22 mouse cellular contexts compared by ENCODE assay signal in genomic region chr10:53464581-53464980, GRCm38 (mm10).
A peak's percentile ranks its signal among the peaks of the same experiment; 100 is the strongest.
DNase-seq lines count a peak whose midpoint lies in the region; ATAC-seq and TF ChIP-seq lines count a peak whose summit lies in the region.
"Had no signal": no experiment of that assay in that cellular context is flagged by ENCODE, and none has a peak within 500 bp of the region (broad histone marks: within the 10 kb centered on the region; RNA-seq: fewer than 3 reads in every experiment).

No protein-coding gene starts in this region.

- no peak for TF ChIP-seq EP300 in heart, postnatal 0 days (IDR thresholded peaks at IDR 0.05; ENCODE audit: low read depth)

- no peaks in the 10 kb centered on the region for H3K36me3 ChIP-seq in forebrain, embryonic 14.5 days (ENCODE audit: control insufficient read depth, insufficient read depth, low read length)
- H3K36me3 ChIP-seq in forebrain, embryonic 12.5 days (replicated peaks), result no peaks in the 10 kb centered on the region
- no peaks in the 10 kb centered on the region for H3K36me3 ChIP-seq in heart, postnatal 0 days (replicated peaks; ENCODE audit: control insufficient read depth, insufficient read depth, low read length)
- no peaks in the 10 kb centered on the region for H3K36me3 ChIP-seq in lung, embryonic 14.5 days (ENCODE audit: insufficient read depth)
- H3K36me3 ChIP-seq: embryonic facial prominence, embryonic 15.5 days; hindbrain, embryonic 12.5 days; limb, embryonic 10.5 days; liver, embryonic 15.5 days had no signal

- H3K9me3 ChIP-seq in forebrain, embryonic 14.5 days (replicated peaks; ENCODE audit: control insufficient read depth, low read length), result no peaks in the 10 kb centered on the region
- no peaks in the 10 kb centered on the region for H3K9me3 ChIP-seq in forebrain, embryonic 12.5 days
- no peaks in the 10 kb centered on the region for H3K9me3 ChIP-seq in heart, postnatal 0 days (replicated peaks; ENCODE audit: control insufficient read depth, low read length)
- H3K9me3 ChIP-seq in lung, embryonic 14.5 days (ENCODE audit: low read depth, low read length), result no peaks in the 10 kb centered on the region
- H3K9me3 ChIP-seq: embryonic facial prominence, embryonic 15.5 days; hindbrain, embryonic 12.5 days; limb, embryonic 10.5 days; liver, embryonic 15.5 days had no signal

- no peaks in the 10 kb centered on the region for H3K27me3 ChIP-seq in forebrain, embryonic 14.5 days (replicated peaks; ENCODE audit: control insufficient read depth, insufficient read depth, low read length)
- no peaks in the 10 kb centered on the region for H3K27me3 ChIP-seq in forebrain, embryonic 12.5 days
- no peaks in the 10 kb centered on the region for H3K27me3 ChIP-seq in heart, postnatal 0 days (ENCODE audit: control insufficient read depth, insufficient read depth, low read length)
- no peaks in the 10 kb centered on the region for H3K27me3 ChIP-seq in lung, embryonic 14.5 days (ENCODE audit: insufficient read depth, low read length)
- H3K27me3 ChIP-seq: embryonic facial prominence, embryonic 15.5 days; hindbrain, embryonic 12.5 days; liver, embryonic 15.5 days had no signal

- no peak overlapping the region for H3K4me3 ChIP-seq in forebrain, embryonic 14.5 days (ENCODE audit: low read depth, low read length)
- H3K4me3 ChIP-seq in forebrain, embryonic 12.5 days (replicated peaks), result no peak overlapping the region
- no peak overlapping the region for H3K4me3 ChIP-seq in heart, postnatal 0 days (ENCODE audit: low read depth, low read length)
- no peak overlapping the region for H3K4me3 ChIP-seq in lung, embryonic 14.5 days (ENCODE audit: low read depth, low read length)
- H3K4me3 ChIP-seq: embryonic facial prominence, embryonic 15.5 days; hindbrain, embryonic 12.5 days; limb, embryonic 10.5 days; liver, embryonic 15.5 days had no signal

- no peak overlapping the region for H3K9ac ChIP-seq in forebrain, embryonic 14.5 days (ENCODE audit: low read length)
- H3K9ac ChIP-seq in forebrain, embryonic 12.5 days, result no peak overlapping the region
- H3K9ac ChIP-seq in heart, postnatal 0 days (replicated peaks; ENCODE audit: low read depth, low read length), result no peak overlapping the region
- no peak overlapping the region for H3K9ac ChIP-seq in lung, embryonic 14.5 days
- H3K9ac ChIP-seq: embryonic facial prominence, embryonic 15.5 days; hindbrain, embryonic 12.5 days; liver, embryonic 15.5 days had no signal

- peaks cover 14% of the 10 kb centered on the region for H3K4me1 ChIP-seq in forebrain, embryonic 14.5 days (ENCODE audit: control insufficient read depth, insufficient read depth, low read length)
- H3K4me1 ChIP-seq in forebrain, embryonic 12.5 days, result peaks cover 12% of the 10 kb centered on the region
- peaks cover 50% of the 10 kb centered on the region for H3K4me1 ChIP-seq in heart, postnatal 0 days (ENCODE audit: control insufficient read depth, insufficient read depth)
- peaks cover 15% of the 10 kb centered on the region for H3K4me1 ChIP-seq in lung, embryonic 14.5 days (ENCODE audit: insufficient read depth)

- peak; percentile 80 for DNase-seq in forebrain, embryonic 14.5 days (ENCODE audit: low spot score)
- no peak for DNase-seq in heart, postnatal 0 days (ENCODE audit: low spot score)
- DNase-seq in heart, postnatal 36 days, result no peak
- peak; percentile 9 for DNase-seq in lung, embryonic 14.5 days
- DNase-seq in lung, postnatal 36 days, result no peak
- DNase-seq in telencephalon, adult 2 months (ENCODE audit: low read depth, low spot score), result peak; percentile 24
- no peak for DNase-seq in urinary bladder, postnatal 25 days (ENCODE audit: low spot score)
- DNase-seq: adrenal gland, postnatal 25 days; cerebellum, adult 11-12 months; cerebellum, postnatal 10 days; embryo, embryonic 11 days; liver; thymus, postnatal 25 days had no signal

- no peak overlapping the region for H3K4me2 ChIP-seq in forebrain, embryonic 14.5 days (ENCODE audit: low read length)
- no peak overlapping the region for H3K4me2 ChIP-seq in forebrain, embryonic 12.5 days
- H3K4me2 ChIP-seq in heart, postnatal 0 days (ENCODE audit: low read depth, low read length), result no peak overlapping the region
- no peak overlapping the region for H3K4me2 ChIP-seq in lung, embryonic 14.5 days
- H3K4me2 ChIP-seq: embryonic facial prominence, embryonic 15.5 days; heart, embryonic 11.5 days; hindbrain, embryonic 12.5 days; liver, embryonic 15.5 days had no signal

- intact Hi-C loops in heart, postnatal 36 days (cut with DNase I), result loop anchor here (2.0 kb wide), 1 partner anchor 86 kb away; the partner anchor contains the start of gene Cep85l

- peak overlapping the region; percentile 2; the same call in 1 of the 2 replicates for H3K27ac ChIP-seq in forebrain, embryonic 14.5 days (ENCODE audit: low read depth, low read length)
- H3K27ac ChIP-seq in forebrain, embryonic 12.5 days, result no peak overlapping the region
- peak overlapping the region; percentile 65; the same call in 1 of the 2 replicates for H3K27ac ChIP-seq in heart, postnatal 0 days (ENCODE audit: low read depth)
- H3K27ac ChIP-seq in lung, embryonic 14.5 days (ENCODE audit: low read depth), result no peak overlapping the region
- H3K27ac ChIP-seq: embryonic facial prominence, embryonic 15.5 days; hindbrain, embryonic 12.5 days; kidney, postnatal 0 days; limb, embryonic 10.5 days; liver, embryonic 15.5 days; macrophage had no signal

- no peak for TF ChIP-seq CTCF in heart, postnatal 0 days (IDR thresholded peaks at IDR 0.05; ENCODE audit: low read depth)
- no peak for TF ChIP-seq CTCF in lung, embryonic 14.5 days (IDR thresholded peaks at IDR 0.05; ENCODE audit: low read depth)

- no peak for ATAC-seq in forebrain, embryonic 14.5 days
- ATAC-seq in forebrain, embryonic 12.5 days (ENCODE audit: low FRiP score), result no peak
- no peak for ATAC-seq in heart, postnatal 0 days (ENCODE audit: insufficient read depth, low read depth)
- ATAC-seq in lung, embryonic 14.5 days (ENCODE audit: insufficient read depth), result no peak
- ATAC-seq: inflammation-experienced regulatory T-cells, adult 6 months had no signal

Comparison
In these comparisons a context has a peak if more than half of its experiments do, and no peak if none do; other contexts are left out.
1. DNase-seq: peak in forebrain, embryonic 14.5 days (single experiment), lung, embryonic 14.5 days (single experiment) and telencephalon, adult 2 months (single experiment); none in heart, postnatal 0 days (single experiment), heart, postnatal 36 days (0 of 2), lung, postnatal 36 days (single experiment) and urinary bladder, postnatal 25 days (single experiment).
2. H3K27ac ChIP-seq: peak in forebrain, embryonic 14.5 days (single experiment) and heart, postnatal 0 days (single experiment); none in forebrain, embryonic 12.5 days (single experiment) and lung, embryonic 14.5 days (single experiment).